Mouse (Mus musculus): ENCODE data around the gene Lrrc61.
A peak's percentile ranks its signal among the peaks of the same experiment; 100 is the strongest.

Lrrc61 gene

DNA sequence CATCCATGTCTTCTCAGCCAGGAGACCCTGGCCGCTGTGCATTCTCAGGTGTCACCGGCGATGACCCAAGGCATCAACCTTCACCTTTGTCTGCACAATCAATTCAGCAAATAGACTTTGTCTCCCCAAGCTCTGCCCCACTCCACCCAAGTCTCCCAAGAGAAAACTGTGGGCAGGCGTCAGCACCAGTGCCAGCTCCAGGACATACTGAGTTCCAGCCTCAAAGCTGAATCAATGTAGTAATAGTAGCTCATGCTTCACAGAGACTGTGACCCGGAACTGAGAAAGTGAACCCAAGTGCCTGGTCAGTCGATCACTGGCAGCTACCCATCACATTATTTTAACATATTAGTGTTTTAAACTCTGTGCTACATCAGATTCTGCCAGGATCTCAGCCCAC, 6.3 kb upstream of the Lrrc61 start:
- peak in 1 of 2 experiments; percentile 1 for DNase-seq

DNA sequence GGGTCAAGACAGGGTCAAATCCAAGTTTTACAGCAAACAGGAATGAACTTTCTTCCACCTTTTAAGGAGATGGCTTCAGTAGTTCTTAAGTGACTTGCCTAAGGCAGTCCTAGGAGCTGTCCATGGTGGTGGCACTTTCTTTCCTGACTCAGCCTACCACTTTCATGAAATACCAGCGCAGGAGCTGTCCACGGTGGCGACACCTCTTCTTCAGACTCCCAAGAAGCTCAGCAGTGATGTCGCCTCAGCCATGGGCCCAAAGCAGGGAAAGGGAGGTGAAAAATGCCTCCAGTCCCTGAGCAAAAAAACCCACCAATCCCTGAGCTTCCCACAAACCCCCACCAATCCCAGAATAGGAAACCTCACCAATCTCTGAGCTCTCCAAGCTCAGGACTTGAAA, 1.7 kb upstream of the Lrrc61 start:
- peak; percentile 48 to 64 for DNase-seq

DNA sequence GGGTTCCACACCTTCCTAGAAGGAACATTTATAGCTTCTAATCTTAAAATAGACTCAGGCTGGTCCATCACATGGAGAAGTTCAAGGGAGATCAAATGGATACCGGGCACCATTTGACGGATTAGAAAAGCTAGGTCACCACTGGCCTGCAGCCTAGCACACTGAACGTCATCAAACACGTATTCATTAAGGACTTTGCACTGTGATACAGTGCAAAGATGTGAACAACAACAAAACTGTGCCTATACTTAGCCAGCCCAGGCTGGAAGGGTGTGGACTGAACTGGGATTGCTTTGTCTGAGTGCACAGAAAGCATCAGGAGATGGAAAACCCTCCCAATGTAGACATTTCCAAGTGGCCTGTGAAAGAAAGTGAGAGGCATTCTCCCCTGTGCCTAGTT, 777 bp upstream of the Lrrc61 start:
- DNase-seq = no peak

DNA sequence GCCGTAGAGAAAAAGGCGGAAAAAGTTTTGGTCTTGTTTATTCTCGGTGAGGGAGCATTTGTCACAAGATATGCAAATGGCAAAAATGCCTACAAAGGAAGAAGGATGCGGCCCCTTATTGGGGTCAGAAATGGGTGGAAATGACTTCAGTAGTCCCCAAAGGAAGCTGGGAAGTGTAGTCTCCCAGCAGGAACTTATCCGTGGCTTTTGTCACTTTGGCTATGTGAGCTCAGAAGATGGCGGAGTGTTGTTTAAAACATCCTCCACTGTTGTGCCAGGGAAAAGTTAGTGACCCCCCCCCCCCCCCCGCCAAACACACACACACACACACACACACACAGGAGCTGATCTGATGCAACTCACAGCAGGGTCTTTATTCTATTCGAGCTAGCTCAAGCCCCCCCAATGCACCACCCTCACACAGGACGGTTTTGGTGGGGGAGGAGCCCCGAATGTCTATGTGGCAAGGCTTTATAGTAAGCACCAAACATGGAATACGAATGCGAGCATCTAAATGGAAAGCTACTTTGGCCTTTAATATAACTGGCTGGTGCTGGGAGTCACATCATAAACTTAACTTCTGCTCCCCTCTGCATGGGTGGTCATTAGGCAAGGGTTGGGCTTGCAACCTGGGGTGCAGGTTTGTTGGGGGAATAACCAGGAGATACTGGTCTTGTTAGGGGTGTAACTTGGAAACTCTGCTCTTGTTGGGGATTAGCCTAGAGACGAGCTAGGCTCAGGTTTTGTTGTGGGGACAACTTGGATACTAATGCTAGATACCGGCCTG, 701 bp downstream of the Lrrc61 start:
- DNase-seq = peak; percentile 47 to 70

DNA sequence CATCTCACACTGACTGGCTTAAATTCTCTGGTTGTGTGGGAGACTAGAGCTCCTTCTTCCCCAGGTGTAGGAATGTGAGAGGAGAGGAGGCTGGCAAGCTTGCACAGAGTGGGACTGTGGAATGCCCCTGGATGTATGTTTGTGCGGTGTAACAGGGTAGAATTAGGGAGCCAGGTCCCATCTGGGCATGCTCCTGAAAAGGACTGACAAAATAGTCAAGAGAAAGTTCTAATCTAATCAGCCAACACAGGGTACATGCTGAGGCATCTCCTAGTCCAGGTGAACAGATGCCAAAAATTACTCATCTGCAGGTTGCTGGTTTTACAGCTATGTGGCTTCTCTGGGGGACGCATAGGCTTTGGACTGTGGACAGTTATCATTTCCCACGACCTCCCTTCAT, 1.4 kb downstream of the Lrrc61 start:
- DNase-seq = peak in 1 of 2 experiments; percentile 3

DNA sequence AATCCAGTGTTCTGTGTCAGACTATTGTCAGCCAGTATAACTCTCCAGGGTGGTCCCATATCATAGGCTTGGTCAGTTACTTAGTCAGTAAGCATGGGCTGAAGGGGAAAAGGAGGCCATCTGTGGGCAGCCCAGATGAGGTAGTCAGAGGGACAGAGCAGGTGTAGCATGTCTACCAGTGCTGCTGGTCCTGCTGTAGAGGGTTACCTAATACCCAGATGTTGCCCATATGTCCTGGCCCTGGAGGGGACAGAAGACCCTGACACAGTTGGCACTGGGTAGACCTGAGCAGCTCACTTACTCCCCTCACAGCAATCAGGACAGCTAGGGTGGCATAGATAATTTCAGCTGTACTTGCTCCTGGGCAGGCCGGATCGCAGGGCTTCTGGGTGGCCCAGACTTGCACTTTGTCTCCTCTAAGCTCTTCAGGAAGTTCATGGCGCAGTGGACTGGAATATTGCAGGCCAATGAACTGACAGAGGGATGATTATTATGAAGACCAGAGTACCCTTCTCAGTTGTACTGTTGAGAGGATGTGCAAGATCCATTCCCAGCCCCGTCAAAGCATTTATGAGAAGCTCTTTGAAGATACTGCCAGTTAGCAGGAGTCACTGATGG, 11.2 kb downstream of the Lrrc61 start:
- no peak for DNase-seq

DNA sequence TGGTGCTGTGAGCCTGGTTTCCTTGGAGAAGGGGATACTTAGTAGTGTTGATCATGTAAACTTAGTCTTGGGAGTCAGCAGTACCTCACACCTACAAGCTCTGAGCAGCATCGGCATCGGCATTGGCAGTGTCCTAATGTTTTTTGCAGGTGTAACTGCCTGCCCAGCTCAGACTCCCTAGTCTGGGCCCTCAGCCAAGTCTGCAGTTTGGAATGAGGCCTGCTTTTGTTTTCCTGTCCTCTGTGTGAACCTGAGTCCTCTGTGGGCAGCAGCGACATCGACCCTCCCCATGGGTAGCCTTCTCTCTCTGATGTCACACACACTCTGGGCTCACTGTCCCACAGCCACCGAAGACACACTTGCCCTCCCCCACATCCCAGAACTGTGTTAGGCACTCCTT, 11.7 kb downstream of the Lrrc61 start:
- DNase-seq = peak; percentile 78 to 85

DNA sequence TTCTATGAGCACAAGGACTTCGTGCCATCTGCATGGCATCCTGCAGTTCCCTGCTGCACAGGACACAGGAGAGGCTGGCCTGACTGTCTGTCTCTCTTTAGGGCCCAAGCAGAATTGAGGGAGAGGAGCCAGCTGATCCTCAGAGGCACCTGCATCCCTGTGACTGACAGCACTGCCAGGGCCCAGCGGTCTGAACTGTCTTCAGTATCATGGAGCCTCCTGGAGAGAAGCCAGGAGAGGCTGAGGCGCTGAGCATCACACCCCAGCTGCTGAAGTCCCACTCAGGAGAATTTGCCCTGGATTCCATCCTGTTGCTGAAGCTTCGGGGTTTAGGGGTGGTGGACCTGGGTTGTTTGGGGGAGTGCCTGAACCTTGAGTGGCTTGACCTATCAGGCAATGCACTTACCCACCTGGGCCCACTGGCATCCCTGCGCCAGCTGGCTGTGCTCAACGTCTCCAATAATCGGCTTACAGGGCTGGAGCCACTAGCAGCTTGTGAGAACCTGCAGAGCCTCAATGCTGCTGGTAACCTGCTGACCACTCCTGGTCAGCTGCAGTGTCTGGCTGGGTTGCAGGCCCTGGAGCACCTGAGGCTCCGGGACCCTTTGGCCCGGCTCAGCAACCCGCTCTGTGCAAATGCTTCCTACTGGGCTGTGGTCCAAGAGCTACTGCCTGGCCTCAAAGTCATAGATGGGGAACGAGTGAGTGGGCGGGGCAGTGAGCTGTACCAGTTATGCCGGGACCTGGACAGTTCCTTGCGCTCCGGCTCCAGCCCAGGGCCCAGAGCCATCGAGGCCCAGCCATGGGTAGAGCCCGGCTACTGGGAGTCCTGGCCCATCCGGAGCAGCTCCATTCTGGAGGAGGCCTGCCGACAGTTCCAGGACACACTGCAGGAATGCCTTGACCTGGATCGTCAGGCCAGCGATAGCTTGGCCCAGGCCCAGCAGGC, 13.7 kb downstream of the Lrrc61 start:
- DNase-seq = peak; percentile 63 to 77

DNA sequence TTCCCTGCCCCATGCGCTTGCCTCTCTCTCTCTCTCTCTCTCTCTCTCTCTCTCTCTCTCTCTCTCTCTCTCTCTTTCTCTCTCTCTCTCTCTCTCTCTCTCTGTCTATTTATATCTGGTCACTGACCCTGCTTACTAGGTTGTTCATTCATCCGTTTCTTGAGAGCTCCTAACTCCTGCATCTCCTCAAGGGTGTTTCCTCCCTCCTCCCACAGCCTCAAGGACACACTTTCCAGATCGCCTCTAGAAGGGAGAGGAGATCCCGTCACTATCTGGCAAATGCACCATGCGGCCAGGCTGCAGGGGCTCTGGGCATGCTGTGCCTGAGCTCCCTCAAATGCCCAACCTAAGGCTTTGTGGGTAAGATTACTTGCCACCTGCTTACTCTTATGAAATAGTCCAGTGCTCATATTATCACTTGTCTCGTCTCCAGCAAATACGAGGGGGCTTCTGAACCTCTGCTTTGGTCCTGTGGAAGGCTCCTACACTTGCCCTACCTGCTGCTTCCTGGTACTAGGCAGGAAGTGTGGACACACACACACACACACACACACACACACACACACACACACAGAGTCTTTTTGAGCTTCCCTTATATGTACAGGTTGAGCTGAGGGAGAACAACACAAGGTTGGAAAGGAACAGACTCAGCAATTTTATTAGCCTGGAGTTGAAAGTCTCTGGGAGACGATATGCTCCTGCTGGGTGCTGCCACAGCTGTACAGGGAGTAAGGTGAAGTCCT, 14.6 kb downstream of the Lrrc61 start:
- peak; percentile 21 to 29 for DNase-seq

DNA sequence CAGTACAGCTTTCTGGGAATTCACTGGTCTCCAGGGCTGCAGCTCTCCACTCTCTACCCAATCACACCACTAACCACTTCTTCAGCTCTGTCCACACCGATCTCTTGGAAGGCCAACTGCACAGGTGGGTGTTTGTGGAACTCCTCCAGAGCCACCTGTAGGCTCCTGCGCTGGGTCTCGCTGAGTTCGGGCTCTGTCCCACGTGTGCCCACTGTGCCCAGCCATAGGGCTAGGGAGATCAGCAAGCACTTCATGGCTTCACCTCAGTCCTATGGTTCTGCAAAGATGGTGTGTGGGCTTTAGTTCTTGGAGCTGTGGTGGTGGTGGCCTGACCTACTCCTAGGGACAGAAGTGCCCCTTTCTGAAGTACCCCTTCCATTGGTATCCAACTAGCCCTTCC, 17.4 kb downstream of the Lrrc61 start:
- no peak for DNase-seq

DNA sequence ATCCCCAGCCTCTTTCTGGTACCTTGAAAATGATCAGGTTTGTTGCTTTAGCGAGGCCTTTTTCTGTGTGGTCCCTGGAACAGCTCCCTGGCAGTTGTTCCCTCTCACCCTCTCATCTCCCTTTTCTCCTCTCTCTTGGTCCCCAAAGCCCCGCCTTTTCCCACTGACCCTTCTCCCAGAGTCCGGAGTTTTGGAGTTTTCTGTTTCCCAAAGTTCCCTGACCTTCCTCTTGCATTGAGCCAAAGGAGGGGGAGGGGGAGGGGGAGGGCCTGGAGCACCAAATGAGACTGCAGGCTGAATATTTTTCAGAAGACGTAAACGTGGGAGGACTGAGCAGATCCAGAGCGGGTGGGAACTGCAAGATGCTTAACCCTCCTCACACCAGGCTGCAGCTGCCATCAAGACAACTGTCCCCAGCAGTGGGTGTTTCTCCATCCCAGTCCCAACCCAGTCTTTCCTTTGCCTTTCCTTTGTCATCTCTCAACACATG, 18.0 kb downstream of the Lrrc61 start, which contains the start of gene Rarres2:
Gene Rarres2, minus strand, starts transcription at position 218 of the 490 bp plus-strand sequence.
- DNase-seq = peak; percentile 67 to 79

DNA sequence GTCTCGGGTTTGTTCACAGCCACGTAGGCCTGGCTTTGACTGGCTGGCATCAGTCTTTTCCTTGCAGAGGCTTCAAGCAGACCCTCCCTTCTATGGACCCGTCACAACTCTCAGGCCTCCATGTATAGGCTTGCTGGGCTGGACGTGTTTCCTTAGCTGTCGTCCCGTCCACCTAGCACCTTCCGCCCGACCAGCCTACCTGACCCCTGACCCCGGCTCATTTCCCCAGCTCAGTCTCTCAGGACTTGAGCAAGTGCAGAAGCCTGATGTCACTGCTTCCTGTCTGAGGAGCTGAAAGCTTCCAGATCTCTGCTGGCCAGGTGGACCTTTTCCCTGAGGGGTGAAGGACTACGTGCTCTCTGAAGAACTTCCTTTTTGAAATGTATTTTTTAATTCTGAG, 18.7 kb downstream of the Lrrc61 start:
- peak; percentile 59 to 70 for DNase-seq

DNA sequence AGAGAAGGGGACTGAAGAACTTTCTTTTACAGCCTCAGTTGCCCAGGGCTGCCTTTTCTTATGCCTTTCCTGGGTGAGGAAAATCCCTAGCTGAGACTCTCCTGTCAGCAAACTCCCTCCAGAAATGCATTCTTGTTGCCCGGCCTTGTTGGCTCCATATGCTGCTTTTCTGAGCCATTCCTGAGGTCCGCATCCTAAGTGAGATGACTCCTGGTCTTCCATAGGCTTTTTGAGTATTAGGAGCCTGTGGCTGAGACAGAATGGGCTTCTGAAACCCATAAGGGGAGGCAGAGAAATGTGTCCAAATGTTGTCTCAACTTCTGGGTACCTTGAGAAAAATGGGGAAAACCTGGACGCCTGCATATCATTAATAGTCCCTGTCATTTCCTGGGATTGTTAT, 19.4 kb downstream of the Lrrc61 start:
- no peak for DNase-seq

DNA sequence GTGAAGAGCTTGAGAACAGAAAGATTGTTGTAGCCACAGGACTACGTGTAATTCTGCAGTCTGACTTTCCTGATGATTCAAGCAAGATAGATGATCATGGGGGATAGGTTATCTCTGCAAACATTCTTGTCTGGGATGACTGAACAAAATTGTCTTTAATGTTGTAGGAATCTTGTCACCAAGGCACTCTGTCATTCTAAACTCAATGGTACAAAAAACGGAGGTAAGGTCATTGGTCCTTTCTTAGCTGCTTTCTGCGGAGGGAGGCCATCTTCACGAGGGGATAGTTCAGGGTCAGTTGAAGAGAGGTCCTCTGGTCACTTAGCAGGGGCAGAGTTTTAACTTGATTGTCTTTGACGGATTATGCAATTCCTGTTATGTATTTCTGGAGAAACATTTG, 24.1 kb downstream of the Lrrc61 start:
- no peak for DNase-seq

DNA sequence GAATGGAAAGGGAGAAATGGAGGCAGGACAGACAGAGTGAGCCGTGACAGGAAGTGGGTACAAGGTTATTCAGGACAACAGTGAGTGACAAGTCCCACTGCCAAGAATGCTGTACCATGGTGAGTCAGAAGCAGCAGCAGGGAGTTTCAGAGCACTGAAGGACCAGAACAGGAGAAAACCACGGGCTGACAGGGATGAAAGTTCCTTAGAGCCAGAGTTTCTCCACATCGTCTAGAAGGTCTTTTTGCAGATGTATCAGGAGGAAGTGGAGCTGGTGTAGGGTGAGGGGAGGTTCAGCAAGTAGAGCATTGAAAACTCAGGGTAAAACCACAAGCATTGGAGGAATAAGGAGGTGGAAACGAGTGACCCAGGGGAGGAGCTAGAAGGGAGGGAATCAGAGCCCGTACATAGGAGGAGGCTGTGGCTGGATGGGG, 24.6 kb downstream of the Lrrc61 start:
- no peak for DNase-seq

DNA sequence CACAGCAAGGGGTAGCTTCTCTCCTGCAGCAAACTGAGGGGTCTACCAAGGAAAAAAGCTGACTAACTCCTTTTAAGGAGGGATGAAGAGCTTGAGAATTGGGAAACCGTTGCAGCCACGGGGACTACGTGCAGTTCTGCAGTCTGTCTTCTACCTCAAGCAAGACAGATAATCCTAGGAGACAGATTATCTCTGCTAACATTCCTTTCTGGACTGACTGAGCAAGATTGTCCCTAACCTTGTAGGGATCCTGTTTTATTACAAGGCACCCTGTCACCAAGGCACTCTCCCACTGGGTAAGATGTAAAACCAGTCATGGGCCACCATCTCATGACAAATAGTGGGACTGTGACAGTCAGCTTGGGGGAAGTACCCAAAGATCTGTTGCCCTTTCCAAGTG, 26.7 kb downstream of the Lrrc61 start:
- DNase-seq = no peak

DNA sequence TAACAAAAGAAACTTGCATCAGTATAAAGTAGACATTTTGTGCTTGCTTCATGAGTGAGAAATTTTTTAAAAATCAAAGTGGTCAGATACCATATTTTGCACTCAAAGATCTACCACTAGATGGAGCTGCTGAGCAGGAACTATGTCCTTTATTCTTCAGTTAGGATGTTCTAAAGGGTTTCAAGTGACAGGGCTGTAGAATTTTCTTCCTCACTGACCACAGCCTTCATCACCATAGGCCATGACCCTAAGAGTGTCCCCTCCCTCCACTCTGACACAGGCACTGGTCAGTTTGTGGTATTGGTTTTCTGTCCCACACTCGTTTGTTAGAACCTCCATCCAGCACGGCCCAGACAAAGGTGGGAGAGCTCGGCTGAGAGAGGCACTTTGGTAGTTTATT, 27.4 kb downstream of the Lrrc61 start:
- peak in 1 of 2 experiments; percentile 31 for DNase-seq

DNA sequence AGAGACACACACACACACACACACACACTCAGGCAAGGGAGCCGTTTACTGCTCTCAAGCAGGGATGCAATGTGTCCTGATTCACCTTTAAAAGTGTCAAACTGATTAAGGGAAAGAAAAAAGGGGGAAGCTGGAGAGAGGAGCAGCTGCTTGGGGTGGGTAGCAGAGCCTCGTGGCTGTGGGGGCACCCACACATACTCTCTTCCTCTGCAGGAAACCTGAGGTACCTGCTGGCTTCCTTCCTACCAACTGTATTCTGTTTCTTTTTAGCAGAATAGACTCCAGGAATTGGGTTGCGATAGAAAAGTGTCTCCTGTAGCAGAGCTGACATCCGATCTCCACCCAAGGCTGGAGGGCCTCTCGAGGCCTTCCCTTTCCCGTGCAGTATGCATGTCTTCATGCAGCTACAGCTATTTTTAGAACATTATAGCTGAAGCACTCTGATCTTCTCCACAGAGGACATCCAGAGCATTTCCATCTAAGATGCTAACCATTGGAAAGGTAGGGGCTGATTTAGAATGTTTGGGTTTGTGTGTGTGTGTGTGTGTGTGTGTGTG, 34.7 kb downstream of the Lrrc61 start, which contains the start of gene Gm45021:
Gene Gm45021, plus strand, starts transcription at position 417 of the 557 bp plus-strand sequence.
- no peak for DNase-seq

DNA sequence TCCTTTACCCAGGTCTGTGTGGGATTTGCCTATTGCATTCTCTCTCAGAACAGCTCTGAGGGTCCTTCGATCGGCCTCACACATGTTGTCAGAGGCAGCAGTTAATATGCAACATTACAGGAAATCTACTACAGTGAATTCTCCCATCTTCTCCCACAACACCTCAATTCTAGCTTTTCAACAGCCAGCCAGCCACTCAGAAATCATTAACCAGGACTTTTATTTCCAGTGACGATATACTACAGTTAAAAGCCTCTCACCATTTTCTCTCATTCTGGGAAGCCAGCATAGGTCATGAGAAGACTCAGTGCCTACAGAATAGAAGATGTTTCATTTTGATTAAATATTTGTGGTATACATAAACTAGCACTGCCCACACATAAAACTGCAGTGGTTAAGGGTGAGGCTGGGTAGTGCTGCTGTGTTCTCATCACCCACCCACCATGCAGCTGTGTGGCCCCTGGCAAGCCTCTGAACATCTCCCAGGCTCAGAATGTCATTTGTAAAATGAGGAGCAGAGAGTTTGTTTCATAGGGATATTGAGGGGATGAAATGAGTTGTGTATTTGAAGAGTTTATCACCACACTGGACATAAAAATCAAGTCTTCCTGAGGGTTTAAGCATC, 36.7 kb downstream of the Lrrc61 start:
- DNase-seq = no peak

DNA sequence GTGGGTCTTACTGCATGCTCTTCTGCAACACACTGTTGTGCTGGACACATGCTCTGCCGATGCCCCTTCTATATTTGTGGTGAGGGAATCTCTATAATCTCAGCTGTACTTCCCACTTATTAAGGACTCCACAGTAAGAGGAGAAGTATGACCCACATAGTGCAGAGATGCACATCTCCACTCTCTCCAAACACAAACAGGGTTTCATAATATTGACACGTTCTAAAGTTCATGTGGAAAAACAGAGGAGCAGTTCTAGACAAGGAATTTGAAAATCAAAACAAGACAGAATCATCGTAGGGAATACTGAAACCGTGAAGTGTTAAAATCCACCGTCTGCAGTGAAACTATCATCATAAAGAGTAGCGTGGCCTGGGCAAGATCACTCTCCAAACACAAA, 37.3 kb downstream of the Lrrc61 start:
- DNase-seq = no peak
